Mouse (Mus musculus) thymus, adult 2 months (tissue): ENCODE measurements at regions not wholly inside any gene's neighbourhood (a gene's known extent, or its start where the extent isn't known, plus 50 kb on each side); places are given as distances from the start of the nearest gene placed in this dataset.

ENCODE experiments used
- DNase-seq: peaks from one replicate; pipeline ENCODE4 v3.0.0; 2021
- H3K27ac ChIP-seq: fragments of 200-500 bp; 2 replicates; pipeline ENCODE4 v1.5.1; 2012; ENCODE audit warnings: low read length, control low read depth; ENCODE audit not compliant: control insufficient read depth, insufficient read depth
- H3K27me3 ChIP-seq: fragments of 200-500 bp; 2 replicates; pipeline ENCODE4 v1.6.1; 2012; ENCODE audit warnings: mild to moderate bottlenecking, low read length, moderate library complexity, mixed read lengths; ENCODE audit not compliant: control insufficient read depth, insufficient read depth
- H3K36me3 ChIP-seq: fragments of 200-500 bp; 2 replicates; pipeline ENCODE4 v1.6.1; 2012; ENCODE audit warnings: mild to moderate bottlenecking, low read length, moderate library complexity; ENCODE audit not compliant: control insufficient read depth, insufficient read depth
- H3K4me1 ChIP-seq: fragments of 200-500 bp; replicated peaks from 2 replicates; pipeline ENCODE4 v1.6.1; 2012; ENCODE audit warnings: low read length; ENCODE audit not compliant: control insufficient read depth, insufficient read depth
- H3K4me3 ChIP-seq: fragments of 200-500 bp; 2 replicates; pipeline ENCODE4 v1.5.1; 2012; ENCODE audit warnings: mild to moderate bottlenecking, low read length, control low read depth, moderate library complexity; ENCODE audit not compliant: control insufficient read depth, insufficient read depth
- CTCF ChIP-seq: fragments of 200-500 bp; IDR thresholded peaks from 2 replicates; pipeline ENCODE4 v1.5.1; 2012; ENCODE audit warnings: mild to moderate bottlenecking, control low read depth, low read length, moderate library complexity, borderline replicate concordance; ENCODE audit not compliant: control insufficient read depth, poor library complexity, insufficient read depth; ENCODE audit errors: extremely low read depth
- POLR2A ChIP-seq: fragments of 200-500 bp; IDR thresholded peaks from 2 replicates; pipeline ENCODE4 v1.6.1; 2012; ENCODE audit warnings: mild to moderate bottlenecking, low read length, control low read depth, moderate library complexity; ENCODE audit not compliant: control insufficient read depth, poor library complexity, insufficient read depth; ENCODE audit errors: extremely low read depth
- WGBS: fragments of 180-500 bp; shearing (Covaris S2); methylation state at CpG from one replicate; pipeline ENCODE4 v1.1.7; 2018; 5-methylcytosine and 5-hydroxymethylcytosine counted together

- Histone ChIP-seq H3K4me3 (no peak overlapping the region), H3K36me3 (no peaks in the 10 kb centered on the region), H3K27ac (no peak overlapping the region), H3K4me1 (no peaks in the 10 kb centered on the region), H3K27me3 (no peaks in the 10 kb centered on the region)
- no peak for DNase-seq
- WGBS: 90% methylated on average over 1 of the region's 1 CpGs
- no peak for TF ChIP-seq CTCF
- no peak for TF ChIP-seq POLR2A
These were observed 259.3 kb upstream of the Gm21798 start for GRCm38 (mm10) chr15:64558220-64558619.

GRCm38 (mm10) chr15:64562431-64563111 is 254.9 kb upstream of the Gm21798 start:
- Histone ChIP-seq H3K4me3 (no peak overlapping the region), H3K36me3 (no peaks in the 10 kb centered on the region), H3K27ac (no peak overlapping the region), H3K4me1 (no peaks in the 10 kb centered on the region), H3K27me3 (no peaks in the 10 kb centered on the region)
- WGBS: 90% methylated on average over 3 of the region's 3 CpGs
- no peak for TF ChIP-seq CTCF
- no peak for TF ChIP-seq POLR2A
- no peak for DNase-seq

GRCm38 (mm10) chr15:64564703-64565102 is 252.8 kb upstream of the Gm21798 start:
- WGBS: 94% methylated on average over 3 of the region's 3 CpGs
- no peaks in the 10 kb centered on the region for H3K4me1 ChIP-seq
- no peak for DNase-seq
- no peak overlapping the region for H3K27ac ChIP-seq
- H3K36me3 ChIP-seq: no peaks in the 10 kb centered on the region
- H3K4me3 ChIP-seq: no peak overlapping the region
- H3K27me3 ChIP-seq: no peaks in the 10 kb centered on the region
- no peak for TF ChIP-seq POLR2A
- TF ChIP-seq CTCF: no peak

- H3K27me3 ChIP-seq: no peaks in the 10 kb centered on the region
- WGBS: 94% methylated on average over 1 of the region's 1 CpGs
- H3K4me3 ChIP-seq: no peak overlapping the region
- no peaks in the 10 kb centered on the region for H3K36me3 ChIP-seq
- no peak for TF ChIP-seq POLR2A
- no peak for TF ChIP-seq CTCF
- H3K4me1 ChIP-seq: no peaks in the 10 kb centered on the region
- no peak for DNase-seq
- H3K27ac ChIP-seq: no peak overlapping the region
These were observed 240.5 kb upstream of the Gm21798 start for GRCm38 (mm10) chr15:64576891-64577535.

- TF ChIP-seq CTCF: no peak
- TF ChIP-seq POLR2A: no peak
- Histone ChIP-seq H3K36me3 (no peaks in the 10 kb centered on the region), H3K27ac (no peak overlapping the region), H3K4me3 (no peak overlapping the region), H3K4me1 (no peaks in the 10 kb centered on the region), H3K27me3 (no peaks in the 10 kb centered on the region)
- 77% methylated on average over 4 of the region's 4 CpGs for WGBS
- no peak for DNase-seq
These were observed 238.5 kb upstream of the Gm21798 start for GRCm38 (mm10) chr15:64578991-64579390.

- no peaks in the 10 kb centered on the region for H3K27me3 ChIP-seq
- DNase-seq: no peak
- 90% methylated on average over 1 of the region's 1 CpGs for WGBS
- TF ChIP-seq CTCF: no peak
- TF ChIP-seq POLR2A: no peak
- H3K36me3 ChIP-seq: no peaks in the 10 kb centered on the region
- no peak overlapping the region for H3K4me3 ChIP-seq
- H3K4me1 ChIP-seq: no peaks in the 10 kb centered on the region
- H3K27ac ChIP-seq: no peak overlapping the region
These were observed 237.0 kb upstream of the Gm21798 start for GRCm38 (mm10) chr15:64580481-64580880.

GRCm38 (mm10) chr15:64581046-64581445 is 236.4 kb upstream of the Gm21798 start:
- no peaks in the 10 kb centered on the region for H3K4me1 ChIP-seq
- H3K27ac ChIP-seq: no peak overlapping the region
- H3K4me3 ChIP-seq: no peak overlapping the region
- no peaks in the 10 kb centered on the region for H3K36me3 ChIP-seq
- TF ChIP-seq CTCF: no peak
- DNase-seq: no peak
- 88% methylated on average over 5 of the region's 5 CpGs for WGBS
- H3K27me3 ChIP-seq: no peaks in the 10 kb centered on the region
